ENCODE assay signal across 31 mouse cellular contexts in genomic region chr3:132838656-132839417, GRCm38 (mm10).
"Had no signal": no experiment of that assay in that cellular context is flagged by ENCODE, and none has a peak within 500 bp of the region (broad histone marks: within the 10 kb centered on the region; RNA-seq: fewer than 3 reads in every experiment).

No protein-coding gene starts in this region.

- DNase-seq: left cerebral cortex, postnatal 4 days; liver; liver, embryonic 13.5 days; liver, postnatal 0 days; lung, adult 18-20 months; lung, adult 2 months; lung, embryonic 14.5 days; lung, postnatal 10 days; lung, postnatal 14 days; lung, postnatal 36 days; lung, postnatal 4 days; midbrain, embryonic 14.5 days had no signal

- H3K4me3 ChIP-seq: limb, embryonic 10.5 days; limb, embryonic 12.5 days; limb, embryonic 13.5 days; limb, embryonic 15.5 days; liver, embryonic 12.5 days; liver, embryonic 13.5 days; liver, embryonic 15.5 days; lung, embryonic 15.5 days; megakaryocyte, embryonic 14.5 days; midbrain, embryonic 10.5 days; midbrain, embryonic 12.5 days; midbrain, embryonic 13.5 days; midbrain, embryonic 15.5 days; myocyte; neural tube, embryonic 12.5 days had no signal

- H3K9ac ChIP-seq: limb, embryonic 12.5 days; limb, embryonic 13.5 days; limb, embryonic 15.5 days; liver, embryonic 12.5 days; liver, embryonic 13.5 days; liver, embryonic 14.5 days; liver, embryonic 15.5 days; liver, postnatal 0 days; lung, embryonic 14.5 days; lung, embryonic 15.5 days; midbrain, embryonic 12.5 days; midbrain, embryonic 13.5 days; midbrain, embryonic 15.5 days; neural tube, embryonic 12.5 days had no signal

- H3K9me3 ChIP-seq: limb, embryonic 10.5 days; limb, embryonic 12.5 days; limb, embryonic 13.5 days; limb, embryonic 15.5 days; liver, embryonic 12.5 days; liver, embryonic 13.5 days; liver, embryonic 15.5 days; lung, embryonic 15.5 days; megakaryocyte, embryonic 14.5 days; midbrain, embryonic 10.5 days; midbrain, embryonic 12.5 days; midbrain, embryonic 13.5 days; midbrain, embryonic 15.5 days; neural tube, embryonic 12.5 days had no signal

- H3K4me1 ChIP-seq: limb, embryonic 10.5 days; limb, embryonic 12.5 days; limb, embryonic 13.5 days; limb, embryonic 15.5 days; liver, embryonic 12.5 days; liver, embryonic 13.5 days; liver, embryonic 15.5 days; lung, embryonic 15.5 days; midbrain, embryonic 10.5 days; midbrain, embryonic 12.5 days; midbrain, embryonic 13.5 days; midbrain, embryonic 15.5 days; neural tube, embryonic 12.5 days had no signal

- H3K27ac ChIP-seq: limb, embryonic 10.5 days; limb, embryonic 12.5 days; limb, embryonic 13.5 days; limb, embryonic 15.5 days; liver, embryonic 12.5 days; liver, embryonic 13.5 days; liver, embryonic 14.5 days; liver, embryonic 15.5 days; lung, embryonic 15.5 days; macrophage; midbrain, embryonic 10.5 days; midbrain, embryonic 12.5 days; midbrain, embryonic 13.5 days; midbrain, embryonic 15.5 days; neural tube, embryonic 12.5 days had no signal

- ATAC-seq: liver, embryonic 12.5 days; liver, postnatal 0 days; lung, postnatal 0 days; midbrain, embryonic 13.5 days; midbrain, embryonic 15.5 days; midbrain, embryonic 16.5 days had no signal

- H3K27me3 ChIP-seq: limb, embryonic 12.5 days; limb, embryonic 13.5 days; limb, embryonic 15.5 days; liver, embryonic 12.5 days; liver, embryonic 13.5 days; liver, embryonic 15.5 days; lung, embryonic 15.5 days; megakaryocyte, embryonic 14.5 days; midbrain, embryonic 12.5 days; midbrain, embryonic 13.5 days; midbrain, embryonic 15.5 days; neural tube, embryonic 12.5 days had no signal

- H3K4me2 ChIP-seq: limb, embryonic 12.5 days; limb, embryonic 13.5 days; limb, embryonic 15.5 days; liver, embryonic 11.5 days; liver, embryonic 12.5 days; liver, embryonic 13.5 days; liver, embryonic 15.5 days; lung, embryonic 14.5 days; lung, embryonic 15.5 days; midbrain, embryonic 12.5 days; midbrain, embryonic 13.5 days; midbrain, embryonic 15.5 days; neural tube, embryonic 12.5 days had no signal
